Mouse (Mus musculus): ENCODE measurements around the gene Tmem8. TPM values are rescaled to one million over a fixed set of nuclear protein-coding genes. Genes with fewer than 3 reads are reported as not detected.

The Tmem8 gene
- polyA plus RNA-seq (2021; fragmentation: Nextera tagmentation), result 3.1 TPM in 2 replicates
- long read RNA-seq, experiment 1, partial matches to known transcripts, result 10 of 16 reads
- long read RNA-seq, experiment 1, other reads (novel, unspliced or antisense), result 5 of 16 reads
- long read RNA-seq, experiment 2, partial matches to known transcripts, result 2 of 3 reads
- long read RNA-seq, experiment 2, other reads (novel, unspliced or antisense), result 1 of 3 reads

DNA sequence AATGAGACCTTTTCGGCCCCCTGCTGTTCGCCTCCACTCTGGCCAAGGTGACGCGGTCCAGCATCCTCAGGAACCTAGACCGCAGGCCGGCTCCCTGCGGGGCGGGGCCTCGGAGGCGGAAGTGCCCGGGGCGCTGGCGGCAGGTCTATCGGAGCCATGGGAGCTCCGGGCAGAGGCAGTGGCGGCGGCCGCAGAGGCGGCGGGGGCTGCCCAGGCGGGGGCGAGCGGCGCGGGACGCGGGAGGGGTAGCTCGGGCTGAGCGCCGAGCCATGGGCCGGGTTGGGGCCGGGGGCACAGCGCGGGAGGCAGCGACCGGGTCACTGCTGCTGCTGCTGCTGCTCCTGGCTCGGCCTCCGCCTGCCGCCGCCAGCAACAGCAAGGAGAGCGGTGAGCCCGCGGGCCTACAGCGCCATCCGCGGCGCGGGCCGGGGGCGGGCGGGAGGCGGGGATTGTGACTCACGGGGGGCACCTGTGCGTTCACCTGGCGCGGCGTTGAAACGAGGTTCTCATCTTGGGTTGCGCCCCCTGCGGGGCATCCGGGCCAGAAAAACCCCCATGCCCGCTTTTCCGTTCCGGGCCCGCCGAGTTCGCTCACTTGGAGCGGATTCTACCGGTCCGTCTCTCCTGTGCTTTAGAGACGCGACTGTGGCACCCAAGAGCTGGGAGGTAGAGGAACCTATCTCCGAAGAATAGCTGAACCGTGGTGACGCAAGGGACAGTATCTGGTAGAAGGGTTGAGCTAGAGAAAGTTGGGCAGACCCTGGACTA, at the start of gene Tmem8:
TSS of gene Tmem8 (plus strand) at position 119 of the 768 bp plus-strand sequence.

DNA sequence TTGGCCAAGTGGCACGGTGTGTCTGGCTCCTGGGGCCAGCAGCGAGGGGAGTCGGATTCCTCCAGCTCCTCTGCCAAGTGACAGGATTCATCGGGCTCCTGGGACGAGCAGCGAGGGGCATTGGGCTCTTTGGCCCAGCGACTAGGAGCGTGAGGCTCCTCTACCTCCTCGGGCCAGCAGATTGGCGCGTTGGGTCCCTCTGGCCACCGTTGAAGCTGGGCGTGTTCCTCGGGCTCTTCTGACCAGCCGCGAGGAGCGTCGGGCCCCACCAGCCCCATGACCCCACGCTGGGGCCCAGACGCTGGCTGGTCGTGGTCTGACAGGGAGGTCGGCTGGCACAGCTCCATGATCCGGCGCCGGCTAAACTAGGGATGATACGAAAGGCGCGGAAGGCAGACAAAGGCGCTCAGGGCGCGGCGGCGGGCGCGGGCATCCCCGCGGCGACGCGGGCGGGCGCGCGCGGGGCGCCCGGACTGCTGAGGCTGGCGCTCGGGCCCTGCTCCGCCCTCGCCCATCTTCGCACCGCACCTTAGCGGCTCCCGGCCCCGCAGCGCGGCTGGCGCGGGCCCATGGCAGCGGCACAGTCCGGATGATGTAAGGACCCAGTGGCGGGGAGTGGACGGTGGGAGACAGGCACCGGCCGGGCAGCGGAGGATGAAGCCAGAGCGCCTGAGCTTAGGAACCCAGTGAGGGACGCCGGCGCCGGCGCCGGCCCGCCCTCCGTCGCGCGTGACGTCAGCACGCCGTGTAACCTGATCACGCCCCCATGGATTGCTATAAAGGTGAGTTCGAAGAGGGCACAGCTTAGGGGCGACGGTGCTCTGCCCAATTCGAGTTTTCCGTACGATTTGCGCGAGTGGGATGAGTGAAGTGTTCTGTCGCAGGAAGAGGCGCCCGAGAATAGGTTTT, 44.0 kb upstream of the Tmem8 start, which contains the start of gene Rab11fip3:
TSS of gene Rab11fip3 (minus strand) at position 725 of the 909 bp plus-strand sequence.

DNA sequence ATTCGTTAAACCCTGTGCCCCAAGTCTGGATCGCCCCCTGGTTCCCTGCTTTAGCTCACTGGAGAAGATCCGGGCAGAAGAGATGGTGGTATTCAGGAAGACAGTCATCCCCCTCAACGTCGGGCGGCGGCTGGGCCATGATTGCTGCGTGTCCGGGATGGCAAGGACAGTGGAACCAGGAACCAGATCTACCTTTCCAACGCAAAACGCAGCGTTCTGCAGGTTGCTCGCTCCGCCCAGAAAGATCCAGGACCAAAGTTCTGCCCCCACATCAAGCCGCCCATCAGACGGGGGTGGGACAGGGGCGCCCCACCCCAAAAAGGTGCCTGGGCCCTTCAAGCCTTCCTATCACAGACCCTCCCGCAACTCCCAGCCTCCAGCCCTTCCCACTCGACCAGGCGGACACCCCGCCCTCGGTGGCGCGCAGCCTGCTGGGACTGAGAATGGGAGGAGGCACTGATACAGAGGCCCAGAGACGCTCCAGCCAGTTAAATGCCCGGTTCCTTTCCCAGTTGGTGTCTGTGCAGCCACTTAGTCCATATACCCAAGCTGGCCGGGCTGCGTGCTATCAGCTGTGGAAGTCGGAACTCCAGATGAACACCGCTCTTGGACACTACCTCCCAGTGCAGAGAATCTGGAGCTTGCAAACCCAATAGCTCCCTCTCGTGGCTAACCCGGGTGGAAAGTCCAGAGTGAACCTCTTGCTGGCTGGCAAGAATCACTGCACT, 23.0 kb upstream of the Tmem8 start, which contains the start of gene Decr2:
TSS of gene Decr2 (minus strand) at position 433 of the 728 bp plus-strand sequence.

DNA sequence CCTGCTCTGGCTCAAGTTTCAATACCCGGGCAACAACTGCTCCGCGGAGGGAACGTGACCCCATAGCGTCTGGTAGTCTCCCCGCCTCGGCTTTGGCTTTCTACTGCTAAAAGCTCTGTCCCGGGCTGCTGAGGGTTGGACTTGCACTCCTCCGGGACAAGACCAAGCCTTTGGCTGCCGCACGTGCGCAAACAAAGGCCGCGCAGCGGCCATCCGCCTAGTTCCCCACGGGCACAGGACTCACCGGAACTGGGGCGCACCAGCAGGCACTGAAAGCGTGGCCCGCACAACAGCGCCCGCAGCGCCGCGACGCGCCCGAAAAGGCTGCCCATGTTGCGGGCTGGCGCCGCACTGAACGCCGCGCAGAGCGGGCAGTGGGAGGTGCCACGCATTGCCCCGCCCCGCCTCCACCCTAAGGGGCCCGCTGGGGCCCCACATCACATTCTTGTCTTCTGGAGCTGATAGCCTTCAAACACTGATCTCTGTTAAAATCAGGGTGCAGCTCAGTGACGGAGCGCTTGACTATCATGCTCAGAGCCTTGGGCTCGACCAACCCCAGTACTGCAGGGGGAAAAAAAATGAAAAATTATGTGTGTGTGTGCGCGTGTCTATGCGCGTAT, 17.9 kb upstream of the Tmem8 start, which contains the start of gene Nme4:
TSS of gene Nme4 (minus strand) at position 482 of the 620 bp plus-strand sequence.

DNA sequence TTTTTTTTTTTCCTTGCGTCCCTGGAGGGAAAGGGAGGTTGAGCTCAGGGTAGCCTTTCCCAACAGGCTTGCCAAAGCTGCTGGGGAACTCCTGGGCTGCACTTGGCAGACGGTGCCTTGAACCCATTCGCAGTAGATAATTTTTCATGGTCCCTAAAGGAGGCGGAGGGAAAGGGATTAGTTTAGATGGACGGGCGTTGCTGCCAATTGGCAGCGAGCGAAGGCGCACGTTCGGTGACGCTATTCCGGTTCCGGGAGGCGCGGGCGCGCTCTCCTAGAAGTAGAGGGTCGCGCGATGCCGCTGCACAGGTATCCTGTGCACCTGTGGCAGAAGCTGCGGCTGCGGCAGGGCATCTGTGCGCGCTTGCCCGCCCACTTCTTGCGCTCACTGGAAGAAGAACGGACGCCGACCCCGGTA, 10.2 kb downstream of the Tmem8 start, which contains the start of gene Mrpl28:
TSS of gene Mrpl28 (plus strand) at position 234 of the 418 bp plus-strand sequence.

DNA sequence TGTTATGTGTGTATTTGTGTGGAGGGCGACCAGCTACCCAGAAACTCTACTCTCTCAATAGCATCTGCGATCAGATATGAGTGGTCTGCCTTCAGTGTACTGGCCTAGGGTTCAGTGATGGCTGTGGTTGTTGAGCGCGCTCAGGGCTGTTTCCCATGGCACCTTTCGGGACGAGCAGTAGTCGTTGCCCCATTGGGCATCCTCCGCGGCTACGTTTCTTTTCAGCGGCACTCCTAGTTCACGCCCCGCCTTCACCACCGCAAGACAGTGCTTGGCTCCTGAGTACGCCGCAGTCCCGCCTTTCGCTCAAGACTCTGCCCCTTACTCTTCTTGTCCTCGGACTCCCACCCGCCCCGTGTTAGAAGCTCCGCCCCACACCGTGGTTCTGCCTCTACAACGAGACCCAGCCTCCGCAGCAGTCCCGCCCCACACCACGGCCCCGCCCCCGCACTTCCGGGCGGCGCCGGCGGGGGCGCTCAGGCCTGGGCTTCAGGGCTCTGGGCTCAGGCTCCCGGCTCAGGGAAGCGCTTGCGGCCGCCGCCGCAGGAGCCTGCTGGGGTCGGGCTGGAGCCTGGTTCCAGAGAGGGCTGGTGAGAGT, 25.2 kb downstream of the Tmem8 start, which contains the start of gene Axin1:
TSS of gene Axin1 (plus strand) at position 450 of the 598 bp plus-strand sequence.

Other genes starting within 250 kb of the Tmem8 start
- 35.6 and 38.4 TPM in 2 replicates for gene Mcrip2, start 244.5 kb upstream of the Tmem8 start, polyA plus RNA-seq (2021; fragmentation: Nextera tagmentation)
- 65.7 and 79.7 TPM in 2 replicates for gene Mettl26, start 238.2 kb upstream of the Tmem8 start, polyA plus RNA-seq (2021; fragmentation: Nextera tagmentation)
- 0.06 and 0.07 TPM in 2 replicates for gene Wfikkn1, start 232.4 kb upstream of the Tmem8 start, polyA plus RNA-seq (2021; fragmentation: Nextera tagmentation)
- 8.7 and 18.7 TPM in 2 replicates for gene Rab40c, start 193.6 kb upstream of the Tmem8 start, polyA plus RNA-seq (2021; fragmentation: Nextera tagmentation)
- gene Pigq, start 168.4 kb upstream of the Tmem8 start, polyA plus RNA-seq (2021; fragmentation: Nextera tagmentation), result 94.5 and 96.0 TPM in 2 replicates
- gene Nhlrc4, start 168.3 kb upstream of the Tmem8 start, polyA plus RNA-seq (2021; fragmentation: Nextera tagmentation), result 0.26 and 0.48 TPM in 2 replicates
- gene A930017K11Rik, start 160.7 kb upstream of the Tmem8 start, polyA plus RNA-seq (2021; fragmentation: Nextera tagmentation), result 0.49 and 0.78 TPM in 2 replicates
- gene Capn15, start 127.5 kb upstream of the Tmem8 start, polyA plus RNA-seq (2021; fragmentation: Nextera tagmentation), result 9.2 and 14.4 TPM in 2 replicates
- 7.5 and 13.3 TPM in 2 replicates for gene Rab11fip3, start 43.7 kb upstream of the Tmem8 start, polyA plus RNA-seq (2021; fragmentation: Nextera tagmentation)
- 39.5 and 46.4 TPM in 2 replicates for gene Decr2, start 23.0 kb upstream of the Tmem8 start, polyA plus RNA-seq (2021; fragmentation: Nextera tagmentation)
- gene Nme4, start 17.7 kb upstream of the Tmem8 start, polyA plus RNA-seq (2021; fragmentation: Nextera tagmentation), result 6.0 and 6.4 TPM in 2 replicates
- 164 and 186 TPM in 2 replicates for gene Mrpl28, start 10.2 kb downstream of the Tmem8 start, polyA plus RNA-seq (2021; fragmentation: Nextera tagmentation)
- gene Axin1, start 25.4 kb downstream of the Tmem8 start, polyA plus RNA-seq (2021; fragmentation: Nextera tagmentation), result 2.6 and 2.9 TPM in 2 replicates
- gene Pdia2, start 85.8 kb downstream of the Tmem8 start, polyA plus RNA-seq (2021; fragmentation: Nextera tagmentation), result not detected in 2 replicates
- gene Rgs11, start 89.7 kb downstream of the Tmem8 start, polyA plus RNA-seq (2021; fragmentation: Nextera tagmentation), result 5.3 and 6.0 TPM in 2 replicates
- gene Arhgdig, start 94.5 kb downstream of the Tmem8 start, polyA plus RNA-seq (2021; fragmentation: Nextera tagmentation), result 168 and 200 TPM in 2 replicates
- 15.5 and 15.8 TPM in 2 replicates for gene Fam234a, start 130.9 kb downstream of the Tmem8 start, polyA plus RNA-seq (2021; fragmentation: Nextera tagmentation)
- 24.5 and 26.8 TPM in 2 replicates for gene Luc7l, start 139.6 kb downstream of the Tmem8 start, polyA plus RNA-seq (2021; fragmentation: Nextera tagmentation)

All from left cerebral cortex, adult 6 months (tissue).